Mouse (Mus musculus) small intestine, adult 2 months (tissue): ENCODE data around the gene Prss38.

Experiments used
- CTCF ChIP-seq: fragments of 200-500 bp; IDR thresholded peaks from 2 replicates; pipeline ENCODE4 v1.5.1; 2012; ENCODE audit warnings: low read depth, mild to moderate bottlenecking, control low read depth, inconsistent platforms, low read length, moderate library complexity, mixed read lengths; ENCODE audit not compliant: insufficient replicate concordance, insufficient read length; ENCODE audit errors: extremely low read depth
- POLR2A ChIP-seq: fragments of 200-500 bp; IDR thresholded peaks from 2 replicates; pipeline ENCODE4 v1.6.1; 2012; ENCODE audit warnings: low read depth, mild to moderate bottlenecking, control low read depth, inconsistent platforms, low read length, moderate library complexity

DNA sequence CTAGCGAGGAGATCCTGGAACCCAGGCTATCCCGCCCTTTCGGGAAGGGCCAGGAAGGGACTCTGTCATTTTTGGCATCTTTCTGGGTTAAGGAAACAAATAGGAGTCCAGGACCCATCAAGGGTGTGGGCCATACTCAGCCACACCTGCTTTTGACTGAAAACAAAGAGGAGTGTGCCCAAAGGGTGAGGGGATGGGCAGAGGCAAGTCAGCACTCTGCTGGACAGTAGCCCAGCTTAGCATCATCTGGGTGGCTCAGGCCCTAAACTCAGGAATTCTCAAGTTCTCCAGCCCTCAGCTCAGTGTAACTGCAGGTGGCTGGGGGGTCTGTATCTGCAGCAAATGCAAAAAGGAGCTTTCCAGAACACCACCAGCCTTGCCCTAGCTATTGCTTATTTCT, 2.5 kb upstream of the Prss38 start:
- no peak for TF ChIP-seq CTCF
- no peak for TF ChIP-seq POLR2A
